Mouse (Mus musculus): ENCODE measurements around the gene Entpd7. TPM values are rescaled to one million over a fixed set of nuclear protein-coding genes. Genes with fewer than 3 reads are reported as not detected.
A peak's percentile ranks its signal among the peaks of the same experiment; 100 is the strongest.

Gene Entpd7
- total RNA-seq (2014; rRNA removed) (1.5 TPM in 2 replicates), polyA plus RNA-seq (2012; rRNA removed) (2.0 TPM in 2 replicates)

- TF ChIP-seq CTCF (IDR thresholded peaks at IDR 0.05; ENCODE audit: low read depth, low read length) (peak; percentile 52; the same call in 1 of the 2 replicates), POLR2A (IDR thresholded peaks at IDR 0.05; ENCODE audit: extremely low read depth, insufficient read depth, low read length) (peak; percentile 71)
- 0 out of 2 replicates have a peak, but pooled peaks cover 8% of the 10 kb centered on the region for H3K79me2 ChIP-seq (ENCODE audit: control insufficient read depth, insufficient read depth, low read length)
- peak; percentile 88 for DNase-seq (ENCODE audit: extremely low read depth, low read depth, low spot score)
- under 1% methylated on average over 60 of the region's 60 CpGs for WGBS
- H3K4me1 ChIP-seq (ENCODE audit: control insufficient read depth, insufficient read depth, low read length) = peaks cover 4% of the 10 kb centered on the region; the same call in 1 of the 2 replicates
- H3K27ac ChIP-seq (replicated peaks; ENCODE audit: insufficient read depth, low read depth, low read length) = no peak within 1 kb of the TSS
- H3K36me3 ChIP-seq (ENCODE audit: control insufficient read depth, insufficient read depth, low read length) = no peaks in the 10 kb centered on the region
- H3K27me3 ChIP-seq (ENCODE audit: control insufficient read depth, insufficient read depth, low read length) = no peaks in the 10 kb centered on the region
- peak within 1 kb of the TSS; percentile 92 for H3K4me3 ChIP-seq (ENCODE audit: insufficient read depth, low read depth, low read length)
- peak within 1 kb of the TSS; percentile 87 for H3K9ac ChIP-seq (ENCODE audit: low read depth, low read length)
Observed at GRCm38 (mm10) chr19:43689419-43690246, at the start of gene Entpd7. Gene Entpd7 (plus strand): TSS chr19:43689672.

- TF ChIP-seq CTCF (IDR thresholded peaks at IDR 0.05; ENCODE audit: low read depth, low read length) = no peak
- no peak for TF ChIP-seq POLR2A (IDR thresholded peaks at IDR 0.05; ENCODE audit: extremely low read depth, insufficient read depth, low read length)
- no peaks in the 10 kb centered on the region for H3K79me2 ChIP-seq (ENCODE audit: control insufficient read depth, insufficient read depth, low read length)
- WGBS = 63% methylated on average over 11 of the region's 11 CpGs
- H3K27me3 ChIP-seq (ENCODE audit: control insufficient read depth, insufficient read depth, low read length) = no peaks in the 10 kb centered on the region
- no peak overlapping the region for H3K4me3 ChIP-seq (ENCODE audit: insufficient read depth, low read depth, low read length)
- no peak for DNase-seq (ENCODE audit: extremely low read depth, low read depth, low spot score)
- no peaks in the 10 kb centered on the region for H3K4me1 ChIP-seq (ENCODE audit: control insufficient read depth, insufficient read depth, low read length)
- H3K27ac ChIP-seq (replicated peaks; ENCODE audit: insufficient read depth, low read depth, low read length) = no peak overlapping the region
- H3K36me3 ChIP-seq (ENCODE audit: control insufficient read depth, insufficient read depth, low read length) = no peaks in the 10 kb centered on the region
- H3K9ac ChIP-seq (ENCODE audit: low read depth, low read length) = no peak overlapping the region
Observed at GRCm38 (mm10) chr19:43641833-43642232, 47.6 kb upstream of the Entpd7 start.

- no peak for DNase-seq (ENCODE audit: extremely low read depth, low read depth, low spot score)
- H3K9ac ChIP-seq (ENCODE audit: low read depth, low read length) = no peak overlapping the region
- H3K27me3 ChIP-seq (ENCODE audit: control insufficient read depth, insufficient read depth, low read length) = 0 out of 2 replicates have a peak, but pooled peaks cover 2% of the 10 kb centered on the region
- no peaks in the 10 kb centered on the region for H3K4me1 ChIP-seq (ENCODE audit: control insufficient read depth, insufficient read depth, low read length)
- WGBS = 83% methylated on average over 9 of the region's 9 CpGs
- no peaks in the 10 kb centered on the region for H3K36me3 ChIP-seq (ENCODE audit: control insufficient read depth, insufficient read depth, low read length)
- no peak overlapping the region for H3K27ac ChIP-seq (replicated peaks; ENCODE audit: insufficient read depth, low read depth, low read length)
- H3K4me3 ChIP-seq (ENCODE audit: insufficient read depth, low read depth, low read length) = no peak overlapping the region
- no peaks in the 10 kb centered on the region for H3K79me2 ChIP-seq (ENCODE audit: control insufficient read depth, insufficient read depth, low read length)
- TF ChIP-seq POLR2A (IDR thresholded peaks at IDR 0.05; ENCODE audit: extremely low read depth, insufficient read depth, low read length) = no peak
- no peak for TF ChIP-seq CTCF (IDR thresholded peaks at IDR 0.05; ENCODE audit: low read depth, low read length)
Observed at GRCm38 (mm10) chr19:43642843-43643242, 46.6 kb upstream of the Entpd7 start.

GRCm38 (mm10) chr19:43645508-43645907, 44.0 kb upstream of the Entpd7 start:
- Histone ChIP-seq H3K36me3 (ENCODE audit: control insufficient read depth, insufficient read depth, low read length) (no peaks in the 10 kb centered on the region), H3K9ac (ENCODE audit: low read depth, low read length) (no peak overlapping the region), H3K27ac (replicated peaks; ENCODE audit: insufficient read depth, low read depth, low read length) (no peak overlapping the region), H3K4me3 (ENCODE audit: insufficient read depth, low read depth, low read length) (no peak overlapping the region), H3K27me3 (ENCODE audit: control insufficient read depth, insufficient read depth, low read length) (0 out of 2 replicates have a peak, but pooled peaks cover 2% of the 10 kb centered on the region), H3K4me1 (ENCODE audit: control insufficient read depth, insufficient read depth, low read length) (no peaks in the 10 kb centered on the region), H3K79me2 (ENCODE audit: control insufficient read depth, insufficient read depth, low read length) (no peaks in the 10 kb centered on the region)
- WGBS = 96% methylated on average over 9 of the region's 9 CpGs
- TF ChIP-seq CTCF (IDR thresholded peaks at IDR 0.05; ENCODE audit: low read depth, low read length) (no peak), POLR2A (IDR thresholded peaks at IDR 0.05; ENCODE audit: extremely low read depth, insufficient read depth, low read length) (no peak)
- DNase-seq (ENCODE audit: extremely low read depth, low read depth, low spot score) = no peak

- Histone ChIP-seq H3K9ac (ENCODE audit: low read depth, low read length) (no peak overlapping the region), H3K4me3 (ENCODE audit: insufficient read depth, low read depth, low read length) (no peak overlapping the region), H3K4me1 (ENCODE audit: control insufficient read depth, insufficient read depth, low read length) (no peaks in the 10 kb centered on the region), H3K27me3 (ENCODE audit: control insufficient read depth, insufficient read depth, low read length) (0 out of 2 replicates have a peak, but pooled peaks cover 2% of the 10 kb centered on the region), H3K79me2 (ENCODE audit: control insufficient read depth, insufficient read depth, low read length) (no peaks in the 10 kb centered on the region), H3K36me3 (ENCODE audit: control insufficient read depth, insufficient read depth, low read length) (no peaks in the 10 kb centered on the region), H3K27ac (replicated peaks; ENCODE audit: insufficient read depth, low read depth, low read length) (no peak overlapping the region)
- TF ChIP-seq CTCF (IDR thresholded peaks at IDR 0.05; ENCODE audit: low read depth, low read length) (no peak), POLR2A (IDR thresholded peaks at IDR 0.05; ENCODE audit: extremely low read depth, insufficient read depth, low read length) (no peak)
- no peak for DNase-seq (ENCODE audit: extremely low read depth, low read depth, low spot score)
- WGBS = 57% methylated on average over 7 of the region's 7 CpGs
Observed at GRCm38 (mm10) chr19:43646852-43647251, 42.6 kb upstream of the Entpd7 start.

- TF ChIP-seq POLR2A (IDR thresholded peaks at IDR 0.05; ENCODE audit: extremely low read depth, insufficient read depth, low read length) (no peak), CTCF (IDR thresholded peaks at IDR 0.05; ENCODE audit: low read depth, low read length) (no peak)
- H3K36me3 ChIP-seq (ENCODE audit: control insufficient read depth, insufficient read depth, low read length) = no peaks in the 10 kb centered on the region
- 0 out of 2 replicates have a peak, but pooled peaks cover 2% of the 10 kb centered on the region for H3K27me3 ChIP-seq (ENCODE audit: control insufficient read depth, insufficient read depth, low read length)
- no peaks in the 10 kb centered on the region for H3K4me1 ChIP-seq (ENCODE audit: control insufficient read depth, insufficient read depth, low read length)
- H3K27ac ChIP-seq (replicated peaks; ENCODE audit: insufficient read depth, low read depth, low read length) = no peak overlapping the region
- no peak overlapping the region for H3K4me3 ChIP-seq (ENCODE audit: insufficient read depth, low read depth, low read length)
- no peak overlapping the region for H3K9ac ChIP-seq (ENCODE audit: low read depth, low read length)
- 89% methylated on average over 9 of the region's 9 CpGs for WGBS
- no peaks in the 10 kb centered on the region for H3K79me2 ChIP-seq (ENCODE audit: control insufficient read depth, insufficient read depth, low read length)
- DNase-seq (ENCODE audit: extremely low read depth, low read depth, low spot score) = no peak
Observed at GRCm38 (mm10) chr19:43647261-43647660, 42.2 kb upstream of the Entpd7 start.
